Mouse (Mus musculus) spleen, postnatal 0 days (tissue): ENCODE measurements around the gene Aurkc. TPM values are rescaled to one million over a fixed set of nuclear protein-coding genes. Genes with fewer than 3 reads are reported as not detected.

ENCODE experiments used
- polyA plus RNA-seq: library from polyadenylated mRNA; unstranded; fragments of >200 nt; fragmentation: Nextera tagmentation; extraction: Ambion mirVana; gene quantifications from 2 replicates; pipeline ENCODE4 v1.2.1, GENCODE M21; 2015

The Aurkc gene
- not detected in 2 replicates for polyA plus RNA-seq

DNA sequence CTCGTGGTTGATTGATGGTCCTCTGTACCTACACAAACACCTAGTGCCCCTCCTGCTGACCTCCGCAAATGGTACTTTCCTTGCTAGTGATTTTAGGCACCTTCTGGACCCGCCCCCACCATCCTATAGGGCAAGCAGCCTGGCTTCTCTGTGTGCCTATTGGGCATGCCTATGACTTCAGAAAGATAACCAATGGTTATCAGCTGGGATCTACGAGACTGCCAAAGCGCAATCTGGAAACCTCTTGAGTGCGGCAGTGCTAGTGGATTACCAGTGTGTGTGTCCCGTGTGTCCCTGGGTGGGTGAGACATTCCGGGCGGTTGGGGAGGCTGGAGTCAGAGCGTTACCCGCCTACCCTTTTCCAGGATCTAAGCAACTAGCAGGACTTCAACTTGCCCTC, at the start of gene Aurkc:
Gene Aurkc, plus strand, starts transcription at position 50 of the 400 bp plus-strand sequence.

Other genes starting within 250 kb of the Aurkc start
- gene Zfp954, start 126.2 kb downstream of the Aurkc start, polyA plus RNA-seq: 5.8 TPM in 2 replicates
- 0.24 and 0.35 TPM in 2 replicates for gene Zfp773, start 141.5 kb downstream of the Aurkc start, polyA plus RNA-seq
- 0.51 and 0.61 TPM in 2 replicates for gene Zfp418, start 176.0 kb downstream of the Aurkc start, polyA plus RNA-seq
- gene Zfp772, start 214.7 kb downstream of the Aurkc start, polyA plus RNA-seq: 2.0 and 2.1 TPM in 2 replicates